Mouse (Mus musculus) layer of hippocampus, adult 9-11 months (tissue): ENCODE measurements at regions not wholly inside any gene's neighbourhood (a gene's known extent, or its start where the extent isn't known, plus 50 kb on each side); places are given as distances from the start of the nearest gene placed in this dataset.
A peak's percentile ranks its signal among the peaks of the same experiment; 100 is the strongest.

Experiments used
- DNase-seq: peaks from one replicate; pipeline ENCODE4 v3.0.0; 2022

- no peak for DNase-seq
These were observed 226.5 kb downstream of the Mpdz start for GRCm38 (mm10) chr4:81216123-81216522.

DNA sequence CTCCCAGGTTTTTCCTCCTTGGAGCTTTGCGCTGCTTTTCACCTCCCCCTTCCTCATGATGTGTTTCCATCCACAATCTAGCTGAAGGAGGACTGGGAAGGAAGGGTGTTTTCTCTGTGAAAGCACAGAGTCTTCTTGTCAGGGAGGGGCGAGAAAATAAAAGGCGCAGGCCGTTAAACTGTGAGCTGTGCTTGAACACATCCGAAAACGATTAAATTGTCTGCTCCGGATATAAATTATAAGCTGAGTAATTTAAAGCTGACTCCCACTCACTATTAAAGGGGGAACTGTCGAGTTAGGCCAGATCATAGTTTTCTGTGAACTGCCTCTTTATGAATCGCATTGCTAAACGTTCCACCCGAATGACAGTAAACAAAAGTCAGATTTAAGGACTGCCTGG lies 224.6 kb downstream of the Mpdz start:
- no peak for DNase-seq

DNA sequence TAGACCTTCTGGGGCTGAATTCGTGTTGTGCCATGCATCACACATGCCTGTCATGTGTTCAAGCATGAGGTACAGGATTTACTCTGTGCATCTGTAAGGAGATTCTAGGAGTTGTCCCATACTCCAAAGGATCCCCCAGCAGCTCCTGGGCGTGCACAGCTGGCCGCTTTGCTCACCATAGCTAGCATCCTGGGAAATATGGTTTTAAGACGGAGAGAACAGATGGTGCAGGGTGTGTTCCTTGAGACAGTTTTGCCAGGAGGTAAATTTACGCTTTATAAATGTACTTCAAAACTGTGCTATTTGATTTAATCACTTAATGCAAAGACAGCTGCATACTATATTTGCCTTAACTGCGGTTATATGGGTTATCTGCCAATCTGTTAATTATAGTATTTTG lies 220.6 kb downstream of the Mpdz start:
- peak; percentile 14 for DNase-seq

DNA sequence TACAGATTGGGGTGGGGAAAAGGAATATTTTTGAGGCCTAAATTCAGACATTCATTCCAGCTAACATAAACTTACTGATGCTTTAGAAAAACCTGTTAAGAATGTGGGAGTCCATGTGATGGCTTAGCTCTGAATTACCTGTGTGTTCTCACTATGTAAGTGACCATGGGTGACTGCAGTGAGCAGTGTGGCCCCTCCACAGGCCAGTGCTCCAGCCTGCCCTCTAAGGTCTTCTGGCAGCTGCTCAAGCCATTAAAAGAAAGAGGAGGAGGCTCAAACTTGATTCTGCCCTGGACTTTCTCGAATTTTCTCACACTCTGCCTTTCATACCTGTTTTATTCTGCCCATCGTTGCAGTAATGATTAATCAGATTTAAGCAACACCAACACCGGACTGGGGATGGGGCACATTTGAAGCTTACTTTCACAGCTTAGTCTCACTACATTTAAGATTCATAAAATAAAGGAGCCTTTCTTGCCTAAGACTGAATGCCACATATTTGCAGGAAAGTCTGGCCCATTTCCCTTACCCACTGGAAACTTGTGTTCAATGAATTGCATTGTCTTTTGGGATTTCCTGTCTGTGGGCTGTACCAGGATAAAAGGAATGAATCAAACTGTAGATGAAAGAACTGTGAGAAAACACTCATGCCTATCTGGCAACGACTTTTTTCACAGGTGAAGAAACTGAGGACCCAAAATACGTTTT lies 220.0 kb downstream of the Mpdz start:
- no peak for DNase-seq
